Mouse (Mus musculus): ENCODE results near the gene Stac.

Gene Stac

DNA sequence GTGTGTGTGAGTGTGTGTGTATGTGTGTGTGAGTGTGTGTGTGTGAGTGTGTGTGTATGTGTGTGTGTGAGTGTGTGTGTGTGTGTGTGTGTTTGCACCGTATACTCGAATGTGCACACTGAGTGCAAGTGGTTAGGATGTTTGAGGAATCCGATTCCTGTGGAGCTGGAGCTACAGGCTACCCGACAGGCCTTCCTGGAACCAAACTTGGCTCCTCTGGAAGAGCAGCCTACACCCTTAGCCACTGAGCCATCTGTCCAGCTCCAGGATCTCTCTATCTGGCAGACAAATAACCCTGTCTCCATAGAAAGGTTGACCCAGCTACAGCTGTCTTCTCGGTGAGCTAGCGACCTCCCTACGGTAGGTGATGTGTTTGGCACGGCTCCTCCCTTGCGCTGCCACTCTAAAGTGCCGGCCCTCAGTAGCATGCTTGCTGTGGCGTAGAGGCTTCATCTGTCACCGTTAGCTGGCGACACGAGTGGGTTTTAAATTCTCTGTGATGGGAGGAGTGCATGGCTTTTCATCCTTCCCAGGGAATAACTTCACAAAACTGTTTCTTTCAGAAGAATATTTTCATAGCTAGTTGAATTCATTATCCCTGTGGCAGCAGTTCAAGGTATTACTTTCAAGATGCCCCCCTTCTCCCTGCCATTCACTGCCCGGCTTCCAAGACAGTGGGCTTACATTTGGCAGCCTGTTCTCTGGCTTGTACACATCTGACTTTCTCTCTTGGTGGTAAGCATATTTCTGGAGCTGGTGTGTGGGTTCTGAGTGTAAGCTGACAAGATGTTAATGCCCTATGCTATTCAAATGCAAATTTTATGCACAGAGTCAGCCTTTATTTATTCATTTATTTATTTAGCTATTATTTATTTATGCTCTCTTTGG lies 175.3 kb downstream of the Stac start:
- peak; percentile 91 for ATAC-seq (ENCODE audit: low TSS enrichment)

Measured in frontal cortex, adult (tissue).